Mouse (Mus musculus): ENCODE data around the gene Iqca. TPM values are rescaled to one million over a fixed set of nuclear protein-coding genes. Genes with fewer than 3 reads are reported as not detected.

Iqca gene
- polyA plus RNA-seq, 1 experiment from 2014 or later, result 1.1 TPM

DNA sequence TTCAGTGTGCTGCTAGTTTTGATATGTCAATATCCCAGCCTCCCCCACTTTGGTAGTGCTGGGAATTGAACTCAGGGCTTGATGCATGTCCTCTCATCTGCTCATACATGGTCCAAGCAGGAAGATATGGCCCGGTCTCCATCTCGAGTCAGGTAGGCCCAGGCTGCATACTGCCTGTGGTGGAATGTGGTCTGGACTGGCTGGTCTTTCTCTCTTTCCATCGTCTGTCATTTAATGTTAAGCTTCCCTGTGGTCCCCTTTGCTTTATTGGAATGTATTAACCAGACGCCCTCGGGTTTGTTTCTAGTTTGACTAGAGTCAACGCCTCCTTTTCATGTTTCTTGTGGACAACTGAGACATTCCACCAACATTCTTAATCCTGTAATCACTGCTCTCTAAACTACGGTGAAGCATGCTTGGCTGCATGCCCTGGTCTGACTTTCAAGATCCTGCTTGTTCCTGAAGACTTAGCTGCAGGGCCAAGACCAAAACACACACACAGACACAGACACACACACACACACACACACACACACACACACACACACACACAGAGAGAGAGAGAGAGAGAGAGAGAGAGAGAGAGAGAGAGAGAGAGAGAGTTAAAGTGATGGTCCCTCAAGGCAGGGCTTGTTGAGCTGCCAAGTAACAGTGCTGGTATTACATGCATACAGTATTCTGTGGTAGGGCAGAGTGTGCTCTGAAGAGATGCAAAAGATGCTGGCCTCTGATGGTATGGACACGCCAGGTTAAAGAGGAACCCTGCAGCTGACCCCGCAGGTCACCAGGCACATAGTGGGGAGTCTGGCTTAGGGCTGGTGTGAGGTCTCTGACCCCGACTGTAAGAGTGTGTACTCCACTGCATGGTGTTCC lies 52.6 kb downstream of the Iqca start:
- Histone ChIP-seq H3K36me3 (ENCODE audit: control insufficient read depth, insufficient read depth, low read length) (no peaks in the 10 kb centered on the region), H3K9ac (ENCODE audit: low read depth, low read length) (no peak overlapping the region), H3K4me1 (replicated peaks; ENCODE audit: control insufficient read depth, insufficient read depth, low read length) (no peaks in the 10 kb centered on the region), H3K9me3 (ENCODE audit: control insufficient read depth, low read length) (peaks cover 2% of the 10 kb centered on the region; the same call in 1 of the 2 replicates), H3K27ac (ENCODE audit: low read depth, low read length) (no peak overlapping the region), H3K4me2 (replicated peaks; ENCODE audit: low read depth, low read length) (no peak overlapping the region), H3K4me3 (ENCODE audit: low read depth, low read length) (no peak overlapping the region), H3K27me3 (ENCODE audit: control insufficient read depth, insufficient read depth, low read length) (no peaks in the 10 kb centered on the region)
- ATAC-seq (ENCODE audit: low FRiP score), result no peak
- WGBS, result 80% methylated on average over 10 of the region's 10 CpGs
- DNase-seq (ENCODE audit: low spot score), result no peak

DNA sequence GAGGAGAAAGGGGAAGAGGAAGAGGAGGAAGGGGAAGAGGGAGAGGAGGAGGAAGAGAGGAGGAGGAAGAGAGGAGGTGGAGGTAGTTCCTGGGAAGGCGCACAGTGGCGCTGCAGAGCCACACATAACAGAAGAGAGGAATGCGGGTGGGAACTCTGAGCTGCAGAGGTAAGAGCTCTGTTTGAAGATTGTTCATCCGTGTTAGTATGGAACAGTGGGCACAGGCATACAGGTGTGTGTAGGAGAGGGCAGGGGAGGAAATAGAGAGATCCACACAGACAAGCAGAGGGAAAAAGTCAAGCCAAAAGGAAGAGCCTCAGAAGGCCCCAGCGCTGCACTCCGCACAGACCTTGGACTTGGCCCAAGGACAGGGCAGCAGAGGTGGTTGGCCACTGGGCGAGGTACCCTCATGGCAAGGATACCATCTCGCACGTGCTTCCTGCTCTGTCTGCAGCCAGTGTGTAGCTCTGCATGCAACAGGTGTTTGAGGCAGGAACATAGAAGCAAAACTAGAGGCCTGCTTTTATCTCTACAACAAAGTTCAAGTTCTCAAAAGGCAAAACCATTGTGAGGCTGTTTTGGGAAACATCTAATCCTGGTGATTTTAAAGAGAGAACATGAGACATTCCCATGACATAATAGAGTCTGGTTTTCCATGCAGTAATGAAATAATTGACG lies 60.2 kb downstream of the Iqca start:
- no peak overlapping the region for H3K4me2 ChIP-seq (replicated peaks; ENCODE audit: low read depth, low read length)
- 88% methylated on average over 10 of the region's 10 CpGs for WGBS
- no peaks in the 10 kb centered on the region for H3K4me1 ChIP-seq (replicated peaks; ENCODE audit: control insufficient read depth, insufficient read depth, low read length)
- H3K4me3 ChIP-seq (ENCODE audit: low read depth, low read length), result no peak overlapping the region
- ATAC-seq (ENCODE audit: low FRiP score), result no peak
- no peak for DNase-seq (ENCODE audit: low spot score)
- H3K9me3 ChIP-seq (ENCODE audit: control insufficient read depth, low read length), result no peaks in the 10 kb centered on the region
- no peak overlapping the region for H3K9ac ChIP-seq (ENCODE audit: low read depth, low read length)
- H3K27me3 ChIP-seq (ENCODE audit: control insufficient read depth, insufficient read depth, low read length), result no peaks in the 10 kb centered on the region
- H3K36me3 ChIP-seq (ENCODE audit: control insufficient read depth, insufficient read depth, low read length), result no peaks in the 10 kb centered on the region
- H3K27ac ChIP-seq (ENCODE audit: low read depth, low read length), result no peak overlapping the region

DNA sequence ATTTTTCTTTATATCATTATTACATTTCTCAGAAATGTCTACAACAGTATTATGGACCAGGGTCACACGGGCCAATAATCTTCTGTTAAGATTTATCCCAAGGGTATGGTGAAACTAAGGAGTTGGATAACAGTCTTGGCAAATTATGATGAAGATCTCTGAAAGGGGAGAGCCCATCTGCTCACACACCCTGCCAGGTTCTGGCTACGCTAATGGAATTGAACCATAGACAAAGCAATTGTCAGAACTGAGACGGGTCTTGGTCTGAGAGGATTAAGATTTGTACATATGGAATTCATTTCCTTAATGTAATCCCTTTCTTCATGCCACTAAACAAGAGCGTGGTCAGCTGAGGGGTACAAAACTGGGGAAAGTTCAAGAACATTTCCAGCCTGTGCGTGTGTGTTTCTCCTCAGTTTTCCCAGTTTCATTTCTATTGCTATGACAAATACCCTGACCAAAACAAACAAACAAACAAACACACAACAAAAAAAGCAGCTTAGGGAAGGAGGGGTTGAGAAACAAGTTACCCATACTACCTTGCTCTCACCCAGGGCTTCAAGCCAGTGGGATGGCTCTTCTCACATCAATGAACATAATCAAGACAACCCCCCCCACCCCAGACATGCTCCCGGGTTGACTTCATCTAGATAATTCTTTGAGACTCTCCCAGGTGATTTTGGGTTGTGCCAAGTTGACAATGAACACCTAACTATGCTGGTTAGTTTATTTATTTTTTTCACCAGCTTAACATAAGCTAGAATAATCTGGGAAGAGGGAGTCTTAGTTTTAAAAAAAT lies 64.8 kb downstream of the Iqca start:
- WGBS, result 80% methylated on average over 6 of the region's 6 CpGs
- no peak overlapping the region for H3K27ac ChIP-seq (ENCODE audit: low read depth, low read length)
- ATAC-seq (ENCODE audit: low FRiP score), result no peak
- H3K4me1 ChIP-seq (replicated peaks; ENCODE audit: control insufficient read depth, insufficient read depth, low read length), result no peaks in the 10 kb centered on the region
- no peak overlapping the region for H3K4me3 ChIP-seq (ENCODE audit: low read depth, low read length)
- H3K27me3 ChIP-seq (ENCODE audit: control insufficient read depth, insufficient read depth, low read length), result no peaks in the 10 kb centered on the region
- DNase-seq (ENCODE audit: low spot score), result no peak
- H3K9me3 ChIP-seq (ENCODE audit: control insufficient read depth, low read length), result no peaks in the 10 kb centered on the region
- no peak overlapping the region for H3K9ac ChIP-seq (ENCODE audit: low read depth, low read length)
- H3K4me2 ChIP-seq (replicated peaks; ENCODE audit: low read depth, low read length), result no peak overlapping the region
- no peaks in the 10 kb centered on the region for H3K36me3 ChIP-seq (ENCODE audit: control insufficient read depth, insufficient read depth, low read length)

DNA sequence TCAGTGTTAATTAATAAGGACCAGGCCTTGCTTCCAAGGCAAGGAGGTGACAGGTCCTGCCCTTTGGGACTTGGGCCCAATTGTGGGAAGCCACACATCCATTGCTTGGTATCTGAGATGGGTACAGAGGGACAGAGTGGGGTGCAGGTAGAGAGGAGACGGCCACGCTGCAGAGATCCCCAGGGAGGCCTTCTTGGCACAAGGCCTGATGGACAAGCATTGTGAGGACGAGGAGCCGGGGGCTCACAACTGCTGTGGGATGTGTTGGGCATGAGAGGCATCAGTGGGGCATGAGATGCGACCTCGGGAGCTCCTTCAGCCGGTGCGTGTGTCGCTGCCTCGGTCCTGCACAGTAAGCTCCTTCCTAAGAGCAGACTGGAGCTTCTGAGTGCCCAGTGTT lies 66.7 kb downstream of the Iqca start:
- H3K4me3 ChIP-seq (ENCODE audit: low read depth, low read length), result no peak overlapping the region
- H3K4me2 ChIP-seq (replicated peaks; ENCODE audit: low read depth, low read length), result no peak overlapping the region
- WGBS, result 73% methylated on average over 10 of the region's 10 CpGs
- no peaks in the 10 kb centered on the region for H3K27me3 ChIP-seq (ENCODE audit: control insufficient read depth, insufficient read depth, low read length)
- no peaks in the 10 kb centered on the region for H3K9me3 ChIP-seq (ENCODE audit: control insufficient read depth, low read length)
- DNase-seq (ENCODE audit: low spot score) (no peak), ATAC-seq (ENCODE audit: low FRiP score) (no peak)
- no peaks in the 10 kb centered on the region for H3K36me3 ChIP-seq (ENCODE audit: control insufficient read depth, insufficient read depth, low read length)
- no peaks in the 10 kb centered on the region for H3K4me1 ChIP-seq (replicated peaks; ENCODE audit: control insufficient read depth, insufficient read depth, low read length)
- no peak overlapping the region for H3K27ac ChIP-seq (ENCODE audit: low read depth, low read length)
- no peak overlapping the region for H3K9ac ChIP-seq (ENCODE audit: low read depth, low read length)

DNA sequence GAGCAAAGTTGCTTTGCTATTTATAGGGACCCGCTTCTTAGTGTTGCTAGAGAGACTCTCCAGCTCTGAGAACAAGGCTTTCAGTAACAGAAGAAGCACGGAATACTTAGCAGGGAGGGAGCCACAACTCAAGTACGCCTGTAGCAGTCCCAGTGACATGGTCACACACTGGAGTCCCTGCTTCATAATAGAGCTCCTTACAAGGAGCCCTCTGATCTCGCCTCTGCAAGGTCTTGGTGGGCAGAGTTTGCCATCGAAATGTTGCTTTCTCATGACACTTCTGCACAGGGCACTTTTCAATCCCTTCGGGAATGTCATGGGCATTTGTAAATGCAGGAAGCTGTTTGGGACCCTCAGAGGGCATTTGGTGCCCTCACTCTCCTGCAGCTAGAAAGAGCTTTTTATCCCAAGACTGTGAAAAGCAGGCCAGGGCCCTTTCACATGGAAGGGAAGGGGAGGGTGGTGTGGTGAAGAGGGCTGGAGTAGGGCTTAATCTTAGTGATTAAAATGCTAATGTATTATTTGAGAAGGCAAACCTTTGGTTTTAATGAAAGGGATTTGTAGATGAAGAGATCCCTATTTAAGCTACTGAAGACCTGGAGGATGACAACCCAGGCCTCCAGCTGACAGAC lies 67.6 kb downstream of the Iqca start:
- H3K4me2 ChIP-seq (replicated peaks; ENCODE audit: low read depth, low read length), result no peak overlapping the region
- H3K27ac ChIP-seq (ENCODE audit: low read depth, low read length), result no peak overlapping the region
- no peaks in the 10 kb centered on the region for H3K27me3 ChIP-seq (ENCODE audit: control insufficient read depth, insufficient read depth, low read length)
- no peaks in the 10 kb centered on the region for H3K9me3 ChIP-seq (ENCODE audit: control insufficient read depth, low read length)
- H3K36me3 ChIP-seq (ENCODE audit: control insufficient read depth, insufficient read depth, low read length), result no peaks in the 10 kb centered on the region
- WGBS, result 45% methylated on average over 6 of the region's 6 CpGs
- no peak overlapping the region for H3K4me3 ChIP-seq (ENCODE audit: low read depth, low read length)
- ATAC-seq (ENCODE audit: low FRiP score), result no peak
- no peaks in the 10 kb centered on the region for H3K4me1 ChIP-seq (replicated peaks; ENCODE audit: control insufficient read depth, insufficient read depth, low read length)
- H3K9ac ChIP-seq (ENCODE audit: low read depth, low read length), result no peak overlapping the region
- no peak for DNase-seq (ENCODE audit: low spot score)

DNA sequence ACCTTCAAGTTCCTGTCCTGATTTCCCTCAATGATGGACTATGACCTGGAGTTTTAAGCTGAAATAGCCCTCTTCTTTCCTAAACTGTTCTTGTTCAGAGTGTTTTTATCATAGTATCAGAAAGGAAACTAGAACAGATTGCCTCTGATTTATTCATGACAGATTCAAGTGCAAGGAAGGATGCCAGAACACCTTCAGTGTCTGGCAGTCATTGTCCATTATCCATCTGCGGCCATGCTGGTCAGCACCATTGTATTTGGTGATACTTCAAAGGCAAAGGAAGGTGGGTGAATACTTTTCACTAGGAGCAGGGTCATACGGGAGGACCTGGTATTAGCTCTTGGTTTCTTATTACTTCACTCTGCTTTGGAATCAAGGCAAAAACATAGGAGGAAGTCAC lies 76.9 kb downstream of the Iqca start:
- no peak overlapping the region for H3K27ac ChIP-seq (ENCODE audit: low read depth, low read length)
- no peaks in the 10 kb centered on the region for H3K27me3 ChIP-seq (ENCODE audit: control insufficient read depth, insufficient read depth, low read length)
- H3K4me2 ChIP-seq (replicated peaks; ENCODE audit: low read depth, low read length), result no peak overlapping the region
- no peak for DNase-seq (ENCODE audit: low spot score)
- no peak for ATAC-seq (ENCODE audit: low FRiP score)
- no peak overlapping the region for H3K9ac ChIP-seq (ENCODE audit: low read depth, low read length)
- H3K4me3 ChIP-seq (ENCODE audit: low read depth, low read length), result no peak overlapping the region
- no peaks in the 10 kb centered on the region for H3K9me3 ChIP-seq (ENCODE audit: control insufficient read depth, low read length)
- H3K4me1 ChIP-seq (replicated peaks; ENCODE audit: control insufficient read depth, insufficient read depth, low read length), result no peaks in the 10 kb centered on the region
- H3K36me3 ChIP-seq (ENCODE audit: control insufficient read depth, insufficient read depth, low read length), result no peaks in the 10 kb centered on the region
- WGBS, result 87% methylated on average over 2 of the region's 2 CpGs

DNA sequence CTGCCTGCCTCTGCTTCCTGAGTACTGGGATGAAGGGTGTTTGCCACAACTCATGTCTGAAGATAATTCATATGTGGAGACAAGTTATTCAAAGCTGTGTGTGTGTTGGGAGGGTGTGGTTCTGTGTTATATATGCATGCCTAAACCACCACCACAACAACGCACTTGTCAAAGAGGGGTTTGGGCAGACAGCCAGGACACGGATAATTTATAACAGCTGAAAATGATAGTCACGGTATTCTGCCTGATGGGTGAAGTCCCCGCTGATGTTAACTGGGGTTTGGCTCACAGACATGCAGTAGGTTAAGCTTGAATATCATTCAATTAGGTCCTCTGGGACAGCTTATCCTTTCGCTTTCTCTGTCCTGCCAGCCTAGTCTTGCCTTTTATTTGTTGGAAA lies 78.4 kb downstream of the Iqca start:
- no peak overlapping the region for H3K4me2 ChIP-seq (replicated peaks; ENCODE audit: low read depth, low read length)
- no peaks in the 10 kb centered on the region for H3K4me1 ChIP-seq (replicated peaks; ENCODE audit: control insufficient read depth, insufficient read depth, low read length)
- H3K4me3 ChIP-seq (ENCODE audit: low read depth, low read length), result no peak overlapping the region
- no peak overlapping the region for H3K27ac ChIP-seq (ENCODE audit: low read depth, low read length)
- DNase-seq (ENCODE audit: low spot score), result no peak
- no peaks in the 10 kb centered on the region for H3K9me3 ChIP-seq (ENCODE audit: control insufficient read depth, low read length)
- no peak for ATAC-seq (ENCODE audit: low FRiP score)
- no peaks in the 10 kb centered on the region for H3K27me3 ChIP-seq (ENCODE audit: control insufficient read depth, insufficient read depth, low read length)
- 74% methylated on average over 5 of the region's 5 CpGs for WGBS
- H3K9ac ChIP-seq (ENCODE audit: low read depth, low read length), result no peak overlapping the region
- no peaks in the 10 kb centered on the region for H3K36me3 ChIP-seq (ENCODE audit: control insufficient read depth, insufficient read depth, low read length)

DNA sequence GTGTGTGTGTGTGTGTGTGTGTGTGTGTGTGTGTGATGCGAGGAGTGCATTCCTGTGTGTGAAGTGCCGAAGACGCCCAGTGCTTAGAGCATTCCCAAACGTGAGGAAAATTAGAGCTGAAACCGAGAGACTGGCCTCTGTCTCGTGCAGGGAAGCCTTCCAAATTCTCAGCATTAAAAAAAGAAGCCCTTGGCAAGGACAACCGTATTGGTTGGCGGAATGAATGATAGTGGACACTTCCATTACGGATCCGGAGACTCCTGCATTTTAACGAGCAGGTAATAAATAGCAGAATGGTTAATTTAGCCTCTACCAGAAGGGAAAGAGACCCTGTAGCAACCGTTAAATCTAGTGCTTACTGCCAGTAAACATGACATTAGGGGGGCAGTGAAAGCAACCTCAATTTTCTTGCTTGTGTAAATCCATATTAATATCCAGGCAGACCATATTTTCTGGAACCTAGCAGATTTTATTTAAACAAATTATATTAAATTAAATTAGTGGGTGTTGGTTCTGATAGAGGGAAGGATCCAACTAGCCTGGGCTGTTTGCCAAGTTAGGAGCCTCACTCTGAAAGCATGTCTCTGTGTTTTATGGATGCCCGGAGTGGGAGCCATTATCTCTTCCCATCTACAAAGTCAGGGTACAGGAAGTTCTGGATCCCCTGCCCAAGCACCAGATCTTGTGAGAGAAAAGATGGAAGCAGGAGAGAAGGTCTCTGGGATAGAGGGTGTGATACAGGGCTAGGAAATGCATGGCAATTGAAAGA lies 81.2 kb downstream of the Iqca start:
- Histone ChIP-seq H3K4me1 (replicated peaks; ENCODE audit: control insufficient read depth, insufficient read depth, low read length) (no peaks in the 10 kb centered on the region), H3K27ac (ENCODE audit: low read depth, low read length) (no peak overlapping the region), H3K4me3 (ENCODE audit: low read depth, low read length) (no peak overlapping the region), H3K9me3 (ENCODE audit: control insufficient read depth, low read length) (no peaks in the 10 kb centered on the region), H3K9ac (ENCODE audit: low read depth, low read length) (no peak overlapping the region), H3K4me2 (replicated peaks; ENCODE audit: low read depth, low read length) (no peak overlapping the region), H3K27me3 (ENCODE audit: control insufficient read depth, insufficient read depth, low read length) (no peaks in the 10 kb centered on the region), H3K36me3 (ENCODE audit: control insufficient read depth, insufficient read depth, low read length) (no peaks in the 10 kb centered on the region)
- DNase-seq (ENCODE audit: low spot score) (no peak), ATAC-seq (ENCODE audit: low FRiP score) (no peak)
- WGBS, result 89% methylated on average over 13 of the region's 13 CpGs
